Mouse (Mus musculus): ENCODE measurements around the gene BC049715. TPM values are rescaled to one million over a fixed set of nuclear protein-coding genes. Genes with fewer than 3 reads are reported as not detected.

Gene BC049715
- polyA plus RNA-seq, 1 experiment from 2014 or later, result 1.2 TPM

- 22% methylated on average over 14 of the region's 14 CpGs for WGBS
- ATAC-seq (ENCODE audit: extremely low read depth, insufficient number of reproducible peaks, low FRiP score, low TSS enrichment), result no peak
- Histone ChIP-seq H3K9me3 (no peaks in the 10 kb centered on the region), H3K4me1 (peaks cover 33% of the 10 kb centered on the region), H3K4me2 (peak overlapping the region; percentile 99), H3K4me3 (peak overlapping the region; percentile 79), H3K27me3 (replicated peaks) (no peaks in the 10 kb centered on the region), H3K36me3 (peaks cover 25% of the 10 kb centered on the region), H3K9ac (peak overlapping the region; percentile 86), H3K27ac (replicated peaks) (peak overlapping the region; percentile 56)
Observed at GRCm38 (mm10) chr6:136809077-136809476, 18.3 kb upstream of the BC049715 start.

DNA sequence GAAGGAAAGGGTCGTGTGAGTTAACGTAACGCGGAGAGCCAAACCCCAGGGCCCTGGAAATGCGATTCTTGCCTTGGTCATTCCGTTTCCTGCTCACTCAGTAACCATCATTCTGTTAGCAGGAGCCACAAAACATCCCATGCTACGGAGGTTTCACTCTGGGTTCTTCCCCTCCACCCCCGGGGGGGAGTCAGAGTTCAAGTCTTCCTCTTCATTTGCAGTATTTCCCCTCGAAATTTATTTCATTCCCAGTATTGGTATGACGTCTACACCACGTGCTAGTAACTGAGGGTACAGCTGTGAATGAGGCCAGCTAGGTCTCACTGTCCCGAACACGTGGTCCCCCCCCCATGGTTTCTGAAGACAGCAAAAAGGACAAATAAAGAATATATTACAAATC lies 17.8 kb upstream of the BC049715 start:
- no peak overlapping the region for H3K27ac ChIP-seq (replicated peaks)
- WGBS, result 67% methylated on average over 13 of the region's 13 CpGs
- peak overlapping the region; percentile 99 for H3K4me2 ChIP-seq
- peak overlapping the region; percentile 79 for H3K4me3 ChIP-seq
- no peak for ATAC-seq (ENCODE audit: extremely low read depth, insufficient number of reproducible peaks, low FRiP score, low TSS enrichment)
- H3K27me3 ChIP-seq (replicated peaks), result no peaks in the 10 kb centered on the region
- H3K9ac ChIP-seq, result peak overlapping the region; percentile 86
- peaks cover 32% of the 10 kb centered on the region for H3K4me1 ChIP-seq
- no peaks in the 10 kb centered on the region for H3K9me3 ChIP-seq
- H3K36me3 ChIP-seq, result peaks cover 31% of the 10 kb centered on the region

DNA sequence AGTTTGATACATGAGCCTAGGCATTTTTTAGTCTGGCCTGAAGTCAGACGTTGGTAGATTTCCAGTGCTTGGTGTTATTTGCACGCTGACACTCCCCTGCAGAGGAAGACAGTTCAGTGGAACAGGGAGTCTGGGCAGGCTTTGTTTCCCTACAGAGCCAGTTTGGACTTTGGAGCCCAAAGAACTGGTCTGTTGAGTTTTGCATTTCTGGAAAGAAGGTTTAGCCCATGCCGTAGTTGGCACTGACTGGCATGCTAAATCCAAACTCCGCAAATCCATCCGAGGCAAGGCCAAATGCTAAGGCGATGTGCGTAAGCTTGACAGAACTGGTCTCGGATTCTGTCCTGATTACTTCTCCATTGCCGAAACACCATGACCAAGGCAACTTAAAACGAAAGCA lies 16.2 kb upstream of the BC049715 start:
- 83% methylated on average over 10 of the region's 10 CpGs for WGBS
- no peak overlapping the region for H3K9ac ChIP-seq
- no peaks in the 10 kb centered on the region for H3K27me3 ChIP-seq (replicated peaks)
- H3K36me3 ChIP-seq, result peaks cover 45% of the 10 kb centered on the region
- no peaks in the 10 kb centered on the region for H3K9me3 ChIP-seq
- H3K4me1 ChIP-seq, result peaks cover 24% of the 10 kb centered on the region
- no peak overlapping the region for H3K4me3 ChIP-seq
- ATAC-seq (ENCODE audit: extremely low read depth, insufficient number of reproducible peaks, low FRiP score, low TSS enrichment), result no peak
- H3K27ac ChIP-seq (replicated peaks), result no peak overlapping the region
- no peak overlapping the region for H3K4me2 ChIP-seq

DNA sequence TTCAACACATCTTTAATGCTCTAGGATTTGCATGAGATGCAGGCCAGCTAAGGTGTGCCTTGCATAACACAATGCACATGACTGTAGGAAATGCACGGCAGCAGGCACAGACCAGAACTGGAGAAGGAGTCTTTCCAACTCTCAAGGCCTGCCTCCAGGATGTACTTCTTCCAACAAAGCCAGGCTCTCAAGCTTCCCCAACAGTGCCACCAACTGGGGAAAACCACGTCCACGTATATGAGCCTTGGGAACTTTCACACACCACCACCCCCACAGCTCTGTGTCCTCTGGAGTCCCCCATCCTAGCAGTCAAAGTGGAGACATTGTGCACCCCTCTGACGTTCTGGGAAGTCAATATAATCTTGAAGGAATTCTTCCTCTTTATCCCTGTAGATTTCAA lies 14.3 kb upstream of the BC049715 start:
- Histone ChIP-seq H3K36me3 (peaks cover 63% of the 10 kb centered on the region), H3K4me2 (no peak overlapping the region), H3K27ac (replicated peaks) (no peak overlapping the region), H3K4me1 (peaks cover 18% of the 10 kb centered on the region), H3K4me3 (no peak overlapping the region), H3K9me3 (no peaks in the 10 kb centered on the region), H3K9ac (no peak overlapping the region), H3K27me3 (replicated peaks) (no peaks in the 10 kb centered on the region)
- 35% methylated on average over 4 of the region's 4 CpGs for WGBS
- ATAC-seq (ENCODE audit: extremely low read depth, insufficient number of reproducible peaks, low FRiP score, low TSS enrichment), result no peak

DNA sequence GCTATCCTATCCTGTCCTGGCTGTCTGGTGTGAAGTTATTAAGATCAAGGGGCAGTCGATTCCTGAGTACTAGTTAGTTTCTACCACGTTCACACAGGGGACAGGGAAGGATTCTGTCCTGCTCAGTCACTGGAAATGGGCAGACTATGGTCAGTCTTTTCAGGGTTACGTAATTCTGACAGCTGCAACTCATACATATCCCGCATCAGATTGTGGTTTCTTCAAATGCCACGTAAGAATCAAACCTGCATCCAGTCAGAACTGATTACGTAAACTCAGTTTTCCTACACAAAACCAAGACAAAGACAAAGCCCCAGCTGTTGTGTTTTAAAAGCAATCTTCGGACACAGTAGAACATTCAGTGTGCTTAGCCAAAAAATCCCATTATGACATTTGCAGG lies 12.0 kb upstream of the BC049715 start:
- Histone ChIP-seq H3K4me3 (no peak overlapping the region), H3K27me3 (replicated peaks) (no peaks in the 10 kb centered on the region), H3K4me2 (no peak overlapping the region), H3K27ac (replicated peaks) (no peak overlapping the region), H3K9ac (no peak overlapping the region), H3K4me1 (0 out of 2 replicates have a peak, but pooled peaks cover under 1% of the 10 kb centered on the region), H3K9me3 (no peaks in the 10 kb centered on the region), H3K36me3 (peaks cover 86% of the 10 kb centered on the region)
- WGBS, result 92% methylated on average over 7 of the region's 7 CpGs
- ATAC-seq (ENCODE audit: extremely low read depth, insufficient number of reproducible peaks, low FRiP score, low TSS enrichment), result no peak

DNA sequence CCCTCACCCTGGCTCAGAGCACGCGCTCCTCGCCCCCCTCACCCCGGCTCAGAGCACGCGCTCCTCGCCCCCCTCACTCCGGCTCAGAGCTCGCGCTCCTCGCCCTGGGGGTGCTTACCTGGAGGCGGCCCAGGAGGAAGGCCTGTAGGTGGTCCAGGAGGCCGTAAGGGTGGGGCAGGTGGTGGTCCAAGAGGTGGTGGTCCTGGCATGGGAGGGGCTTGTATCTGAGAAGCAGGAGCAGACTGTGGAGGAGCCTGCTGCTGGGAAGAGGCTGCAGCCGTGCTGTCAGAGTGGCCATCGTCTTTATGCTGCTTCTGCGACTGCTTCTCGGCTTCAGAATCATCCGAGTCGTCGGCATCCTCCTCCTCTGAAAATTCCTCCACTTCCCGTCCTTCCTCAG lies 10.6 kb upstream of the BC049715 start:
- Histone ChIP-seq H3K4me3 (no peak overlapping the region), H3K27me3 (replicated peaks) (no peaks in the 10 kb centered on the region), H3K4me1 (peaks cover 12% of the 10 kb centered on the region), H3K27ac (replicated peaks) (no peak overlapping the region), H3K9ac (no peak overlapping the region), H3K4me2 (no peak overlapping the region), H3K36me3 (peaks cover 98% of the 10 kb centered on the region), H3K9me3 (no peaks in the 10 kb centered on the region)
- 92% methylated on average over 21 of the region's 21 CpGs for WGBS
- no peak for ATAC-seq (ENCODE audit: extremely low read depth, insufficient number of reproducible peaks, low FRiP score, low TSS enrichment)

DNA sequence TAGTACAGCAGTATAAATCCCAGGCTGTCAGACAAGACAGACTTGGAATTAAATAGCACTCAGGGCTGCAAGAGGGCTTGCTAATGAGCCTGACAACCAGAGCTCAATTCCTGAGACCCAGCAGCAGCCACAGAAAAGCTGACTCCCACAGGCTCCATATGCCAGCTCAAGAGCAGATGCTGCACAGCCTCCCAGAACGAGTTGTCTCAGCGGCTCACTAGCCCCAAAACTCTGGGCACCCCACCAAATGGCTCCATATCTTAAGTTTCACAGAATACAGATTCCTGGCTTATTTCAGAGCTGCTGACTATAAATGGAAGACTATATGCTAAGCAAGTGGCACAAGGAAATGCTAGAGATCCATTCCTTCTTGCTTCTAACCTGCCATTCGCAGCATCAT lies 9.9 kb upstream of the BC049715 start:
- ATAC-seq (ENCODE audit: extremely low read depth, insufficient number of reproducible peaks, low FRiP score, low TSS enrichment), result no peak
- H3K4me3 ChIP-seq, result no peak overlapping the region
- peaks cover 98% of the 10 kb centered on the region for H3K36me3 ChIP-seq
- peaks cover 12% of the 10 kb centered on the region for H3K4me1 ChIP-seq
- 88% methylated on average over 3 of the region's 3 CpGs for WGBS
- no peaks in the 10 kb centered on the region for H3K9me3 ChIP-seq
- H3K27ac ChIP-seq (replicated peaks), result no peak overlapping the region
- H3K9ac ChIP-seq, result no peak overlapping the region
- H3K27me3 ChIP-seq (replicated peaks), result no peaks in the 10 kb centered on the region
- no peak overlapping the region for H3K4me2 ChIP-seq

- no peak for ATAC-seq (ENCODE audit: extremely low read depth, insufficient number of reproducible peaks, low FRiP score, low TSS enrichment)
- Histone ChIP-seq H3K9ac (no peak overlapping the region), H3K4me1 (peaks cover 12% of the 10 kb centered on the region), H3K4me3 (no peak overlapping the region), H3K27ac (replicated peaks) (no peak overlapping the region), H3K27me3 (replicated peaks) (no peaks in the 10 kb centered on the region), H3K9me3 (no peaks in the 10 kb centered on the region), H3K36me3 (peaks cover 95% of the 10 kb centered on the region), H3K4me2 (no peak overlapping the region)
- 71% methylated on average over 21 of the region's 21 CpGs for WGBS
Observed at GRCm38 (mm10) chr6:136820381-136820780, 7.0 kb upstream of the BC049715 start.

DNA sequence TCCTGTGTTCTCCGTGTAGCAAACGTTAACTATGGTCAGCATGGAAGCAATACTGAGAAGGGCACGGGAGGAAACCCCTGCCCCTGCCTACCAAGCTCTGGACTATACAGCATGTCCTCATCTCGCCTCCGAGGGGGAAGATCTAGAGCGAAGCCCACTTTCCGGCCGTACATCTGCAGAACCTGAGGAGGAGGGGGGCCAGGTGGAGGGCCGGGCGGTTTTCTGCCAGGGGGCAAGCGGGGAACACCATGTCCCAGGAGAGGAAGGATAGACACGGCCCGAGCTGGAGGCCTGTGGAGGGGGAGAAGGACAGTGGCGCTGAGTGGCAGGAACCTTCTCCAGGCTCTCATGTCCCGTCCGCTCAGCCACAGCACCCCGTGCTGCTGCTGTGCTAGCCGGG lies 6.3 kb upstream of the BC049715 start:
- no peak for ATAC-seq (ENCODE audit: extremely low read depth, insufficient number of reproducible peaks, low FRiP score, low TSS enrichment)
- Histone ChIP-seq H3K4me3 (no peak overlapping the region), H3K27me3 (replicated peaks) (no peaks in the 10 kb centered on the region), H3K9ac (no peak overlapping the region), H3K9me3 (no peaks in the 10 kb centered on the region), H3K4me2 (no peak overlapping the region), H3K27ac (replicated peaks) (no peak overlapping the region), H3K4me1 (peaks cover 15% of the 10 kb centered on the region), H3K36me3 (peaks cover 93% of the 10 kb centered on the region)
- 87% methylated on average over 18 of the region's 18 CpGs for WGBS

GRCm38 (mm10) chr6:136824987-136825386 lies 2.4 kb upstream of the BC049715 start:
- H3K27ac ChIP-seq (replicated peaks), result no peak overlapping the region
- H3K27me3 ChIP-seq (replicated peaks), result no peaks in the 10 kb centered on the region
- H3K36me3 ChIP-seq, result peaks cover 54% of the 10 kb centered on the region
- no peak overlapping the region for H3K9ac ChIP-seq
- H3K4me3 ChIP-seq, result no peak overlapping the region
- ATAC-seq (ENCODE audit: extremely low read depth, insufficient number of reproducible peaks, low FRiP score, low TSS enrichment), result no peak
- H3K4me1 ChIP-seq, result peaks cover 29% of the 10 kb centered on the region
- WGBS, result 92% methylated on average over 8 of the region's 8 CpGs
- H3K4me2 ChIP-seq, result no peak overlapping the region
- no peaks in the 10 kb centered on the region for H3K9me3 ChIP-seq

- Histone ChIP-seq H3K9ac (peak overlapping the region; percentile 99), H3K36me3 (peaks cover 33% of the 10 kb centered on the region), H3K27ac (replicated peaks) (peak overlapping the region; percentile 88; the same call in 1 of the 2 replicates), H3K4me3 (peak overlapping the region; percentile 100), H3K9me3 (no peaks in the 10 kb centered on the region), H3K27me3 (replicated peaks) (peaks cover 5% of the 10 kb centered on the region; the same call in 1 of the 2 replicates), H3K4me2 (peak overlapping the region; percentile 91), H3K4me1 (peaks cover 18% of the 10 kb centered on the region)
- 9% methylated on average over 7 of the region's 7 CpGs for WGBS
- no peak for ATAC-seq (ENCODE audit: extremely low read depth, insufficient number of reproducible peaks, low FRiP score, low TSS enrichment)
Observed at GRCm38 (mm10) chr6:136827116-136827515, 310 bp upstream of the BC049715 start.

DNA sequence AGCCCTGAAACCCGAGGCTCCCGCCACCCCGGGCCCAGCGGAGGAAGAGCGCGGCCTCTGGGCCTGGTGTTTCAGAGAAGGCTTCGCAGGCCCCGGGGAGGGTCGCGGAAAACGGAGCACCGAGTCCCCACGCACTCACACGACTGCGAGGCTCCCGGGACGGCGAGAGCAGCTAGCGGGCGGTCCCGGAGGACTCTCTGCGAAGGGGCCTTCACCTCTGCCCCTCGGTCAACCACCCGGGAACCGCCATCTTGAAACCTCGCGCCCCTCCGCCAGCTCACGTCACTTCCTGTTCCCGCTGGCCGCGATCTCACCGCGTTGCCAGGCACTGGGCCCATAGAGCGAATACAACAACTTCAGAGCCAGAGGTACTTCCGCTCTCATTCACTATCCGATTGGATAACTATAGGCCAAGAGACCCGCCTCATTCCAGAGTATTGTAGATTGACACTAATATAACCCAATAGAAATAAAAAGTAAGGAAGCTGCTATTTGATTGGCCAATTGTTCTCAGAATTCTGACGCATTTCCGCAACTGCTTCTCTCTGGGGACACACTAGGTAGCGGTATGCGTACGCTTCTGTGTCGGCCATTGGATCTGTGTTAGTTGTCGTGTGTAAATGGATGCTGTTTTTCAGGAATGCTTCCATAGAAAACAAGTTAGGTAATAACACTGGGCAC lies 595 bp downstream of the BC049715 start, which contains the start of gene Wbp11:
TSS of gene Wbp11 (minus strand) at position 353 of the 681 bp plus-strand sequence.
- Histone ChIP-seq H3K27me3 (replicated peaks) (peaks cover 5% of the 10 kb centered on the region; the same call in 1 of the 2 replicates), H3K36me3 (peaks cover 24% of the 10 kb centered on the region), H3K4me2 (peak within 1 kb of the TSS; percentile 91), H3K4me1 (peaks cover 18% of the 10 kb centered on the region), H3K9ac (peak within 1 kb of the TSS; percentile 99), H3K4me3 (peak within 1 kb of the TSS; percentile 100), H3K27ac (replicated peaks) (peak within 1 kb of the TSS; percentile 88), H3K9me3 (no peaks in the 10 kb centered on the region)
- peak; percentile 100 for ATAC-seq (ENCODE audit: extremely low read depth, insufficient number of reproducible peaks, low FRiP score, low TSS enrichment)
- under 1% methylated on average over 45 of the region's 45 CpGs for WGBS

Data from heart, embryonic 13.5 days (tissue).